Mouse (Mus musculus) testis, postnatal 14 days (tissue): ENCODE data around the gene Pcnp.
"Not testable (repeated sequence)": the region's sequence is repeated elsewhere in the genome, so short reads cannot be mapped to it uniquely, and the experiment has no call there.

Experiments
- DNase-seq: peaks from one replicate; pipeline ENCODE4 v3.0.0; 2021; ENCODE audit warnings: low spot score

The Pcnp gene

GRCm38 (mm10) chr16:56029661-56030082 lies at the start of gene Pcnp:
Gene Pcnp, minus strand, starts transcription at chr16:56029739.
- DNase-seq = peak; percentile 97

- DNase-seq = no peak
Observed at GRCm38 (mm10) chr16:56076121-56076869, 46.8 kb upstream of the Pcnp start.

GRCm38 (mm10) chr16:56075222-56076111 lies 45.9 kb upstream of the Pcnp start:
- peak; percentile 87 for DNase-seq

DNA sequence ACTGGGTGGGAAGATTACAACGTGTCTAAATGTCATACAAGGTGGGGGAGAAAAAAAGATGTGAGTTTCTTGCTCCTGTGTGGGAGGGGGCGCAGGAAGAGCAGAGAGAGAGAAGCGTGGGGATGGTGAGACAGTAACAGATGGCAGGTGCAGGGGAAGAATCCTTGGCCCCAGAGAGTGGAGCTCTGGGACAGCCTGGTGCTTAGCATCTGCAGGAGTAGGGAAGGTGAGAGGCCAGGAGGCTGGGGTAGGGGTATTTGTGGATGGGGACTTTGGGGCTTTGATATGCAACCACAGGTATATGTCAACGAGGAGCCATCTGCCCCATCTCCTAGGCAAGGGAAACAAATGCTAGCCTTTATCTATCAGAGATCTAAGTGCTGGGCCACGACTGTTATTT lies 45.0 kb upstream of the Pcnp start:
- DNase-seq = no peak

- DNase-seq = no peak
Observed at GRCm38 (mm10) chr16:56074122-56074521, 44.6 kb upstream of the Pcnp start.

DNA sequence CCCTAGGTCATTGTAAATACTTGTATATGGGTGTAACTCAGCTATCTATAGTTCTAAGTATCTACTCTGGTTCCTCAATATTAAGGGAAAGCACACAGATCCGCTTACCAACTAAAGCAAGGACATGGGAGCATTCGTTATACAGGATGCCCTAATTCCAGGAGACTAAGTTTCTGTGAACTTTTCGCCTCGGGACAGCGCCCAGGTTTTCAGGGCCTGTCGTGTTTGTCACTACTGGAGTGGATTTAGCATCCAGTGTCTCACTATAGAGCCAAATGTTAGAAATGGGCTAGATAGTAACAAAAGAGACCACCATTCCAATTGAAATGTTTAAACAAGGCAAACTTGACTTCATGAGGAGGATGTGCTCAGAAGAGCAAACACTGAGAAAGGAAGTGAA lies 43.6 kb upstream of the Pcnp start:
- not testable (repeated sequence) for DNase-seq

DNA sequence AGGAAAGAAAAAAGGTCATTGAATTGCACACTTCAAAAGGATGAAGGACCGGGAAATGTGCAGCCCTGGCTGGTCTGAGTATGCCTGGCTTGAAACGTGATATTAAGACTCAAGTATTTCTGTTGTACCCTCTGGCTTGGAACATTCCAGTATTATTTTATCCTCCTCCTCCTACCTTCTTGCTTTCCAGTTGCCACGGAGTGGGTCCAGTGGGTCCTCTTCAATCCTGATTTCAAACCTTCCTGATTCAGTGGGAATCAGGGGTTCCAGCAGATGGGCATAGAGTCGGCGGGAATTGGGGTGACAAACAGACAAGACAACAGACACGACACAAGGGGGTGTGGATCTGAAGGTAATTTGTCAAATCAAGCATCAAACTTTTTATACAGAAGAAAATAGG lies 43.0 kb upstream of the Pcnp start:
- no peak for DNase-seq

GRCm38 (mm10) chr16:56071317-56072232 lies 42.0 kb upstream of the Pcnp start:
- DNase-seq = no peak

GRCm38 (mm10) chr16:56068523-56069070 lies 39.1 kb upstream of the Pcnp start:
- no peak for DNase-seq

GRCm38 (mm10) chr16:56066113-56066512 lies 36.6 kb upstream of the Pcnp start:
- no peak for DNase-seq

GRCm38 (mm10) chr16:56064334-56064990 lies 34.9 kb upstream of the Pcnp start:
- peak; percentile 30 for DNase-seq

GRCm38 (mm10) chr16:56062981-56063380 lies 33.4 kb upstream of the Pcnp start:
- no peak for DNase-seq

GRCm38 (mm10) chr16:56061995-56062594 lies 32.6 kb upstream of the Pcnp start:
- no peak for DNase-seq

DNA sequence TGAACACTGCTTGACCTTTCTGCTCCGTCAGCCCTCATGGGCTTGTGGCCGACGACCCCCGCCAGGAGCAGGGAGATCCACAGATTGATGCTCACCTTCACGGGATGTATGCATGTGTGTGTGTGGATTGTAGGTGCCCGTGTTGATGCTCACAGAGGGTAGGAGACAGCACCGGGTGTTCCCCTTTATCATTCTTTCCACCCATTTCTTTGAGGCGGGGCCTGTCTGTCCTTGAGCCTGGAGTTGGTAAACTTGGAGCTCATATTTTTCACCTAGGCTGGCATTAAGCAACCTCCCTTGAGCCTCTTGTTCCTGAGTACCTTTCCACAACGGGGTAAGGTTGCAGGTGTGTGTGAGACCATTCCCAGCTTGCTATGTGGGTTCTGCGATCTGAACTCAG lies 28.6 kb upstream of the Pcnp start:
- DNase-seq = no peak

DNA sequence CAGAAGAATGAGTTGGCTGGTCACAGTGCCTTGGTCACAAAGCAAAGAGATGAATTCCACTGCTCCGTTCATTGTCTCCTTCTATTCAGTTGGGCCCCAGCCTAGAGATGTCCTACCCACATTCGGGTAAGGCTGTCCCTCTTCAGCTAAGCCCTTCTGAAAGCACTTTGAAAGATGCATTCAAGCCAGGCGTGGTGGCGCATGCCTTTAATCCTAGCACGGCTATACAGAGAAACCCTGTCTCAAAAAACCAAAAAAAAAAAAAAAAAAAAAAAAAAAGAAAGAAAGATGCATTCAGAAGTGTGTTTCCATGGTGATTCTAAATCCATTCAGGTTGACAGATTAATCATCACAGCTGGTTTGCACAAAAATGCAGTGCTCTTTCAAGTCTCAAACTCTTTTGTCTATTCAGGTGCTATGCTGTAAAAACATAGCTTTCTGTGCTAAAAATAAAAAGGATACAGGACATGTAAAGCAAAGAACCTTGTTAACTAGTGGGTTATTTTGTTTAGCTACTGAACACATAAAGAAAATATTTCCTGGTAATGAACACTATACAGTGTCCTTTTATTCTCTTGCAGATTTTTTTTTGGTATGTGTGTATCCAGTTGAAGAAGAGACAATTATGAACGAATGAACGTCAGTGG lies 27.5 kb upstream of the Pcnp start:
- DNase-seq = no peak

DNA sequence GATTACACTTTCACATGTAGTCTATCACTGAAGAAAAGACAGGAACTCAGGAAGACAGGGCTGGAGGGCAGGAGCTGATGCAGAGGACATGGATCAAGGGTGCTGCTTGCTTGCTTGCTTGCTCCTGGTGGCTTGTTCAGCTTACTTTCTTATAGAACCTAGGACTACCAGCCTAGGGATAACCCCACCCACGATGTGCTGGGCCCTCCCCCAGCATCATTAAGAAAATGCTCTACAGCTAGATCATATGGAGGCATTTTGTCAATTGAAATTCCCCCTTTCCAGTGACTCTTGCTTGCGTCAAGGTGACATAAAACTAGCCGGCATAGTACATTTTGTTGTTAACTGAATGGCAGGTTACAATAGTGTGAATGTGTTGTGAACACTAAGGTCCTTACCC lies 26.4 kb upstream of the Pcnp start:
- no peak for DNase-seq

- DNase-seq = not testable (repeated sequence)
Observed at GRCm38 (mm10) chr16:56048038-56048437, 18.5 kb upstream of the Pcnp start, which contains the start of gene Senp7. Gene Senp7, plus strand, starts transcription at chr16:56048338.

DNA sequence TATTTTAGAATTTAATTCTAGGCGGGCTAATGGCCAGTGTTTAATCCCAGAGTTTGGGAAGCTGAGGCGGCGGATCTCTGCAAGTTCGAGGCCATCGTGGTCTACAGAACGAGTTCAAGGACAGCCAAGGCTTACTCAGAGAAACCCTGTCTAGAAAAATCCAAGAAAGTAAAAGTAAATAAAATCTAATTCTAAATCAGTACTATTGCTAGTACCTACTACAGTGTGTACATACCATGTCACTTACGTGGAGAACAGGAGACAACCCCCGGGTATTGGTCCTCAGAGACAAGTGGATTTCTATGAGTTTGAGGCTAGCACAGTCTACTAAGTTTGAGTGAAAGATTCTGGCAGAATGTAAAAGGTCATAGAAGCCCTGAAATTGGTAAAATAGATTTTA lies 8.6 kb upstream of the Pcnp start:
- DNase-seq = no peak

DNA sequence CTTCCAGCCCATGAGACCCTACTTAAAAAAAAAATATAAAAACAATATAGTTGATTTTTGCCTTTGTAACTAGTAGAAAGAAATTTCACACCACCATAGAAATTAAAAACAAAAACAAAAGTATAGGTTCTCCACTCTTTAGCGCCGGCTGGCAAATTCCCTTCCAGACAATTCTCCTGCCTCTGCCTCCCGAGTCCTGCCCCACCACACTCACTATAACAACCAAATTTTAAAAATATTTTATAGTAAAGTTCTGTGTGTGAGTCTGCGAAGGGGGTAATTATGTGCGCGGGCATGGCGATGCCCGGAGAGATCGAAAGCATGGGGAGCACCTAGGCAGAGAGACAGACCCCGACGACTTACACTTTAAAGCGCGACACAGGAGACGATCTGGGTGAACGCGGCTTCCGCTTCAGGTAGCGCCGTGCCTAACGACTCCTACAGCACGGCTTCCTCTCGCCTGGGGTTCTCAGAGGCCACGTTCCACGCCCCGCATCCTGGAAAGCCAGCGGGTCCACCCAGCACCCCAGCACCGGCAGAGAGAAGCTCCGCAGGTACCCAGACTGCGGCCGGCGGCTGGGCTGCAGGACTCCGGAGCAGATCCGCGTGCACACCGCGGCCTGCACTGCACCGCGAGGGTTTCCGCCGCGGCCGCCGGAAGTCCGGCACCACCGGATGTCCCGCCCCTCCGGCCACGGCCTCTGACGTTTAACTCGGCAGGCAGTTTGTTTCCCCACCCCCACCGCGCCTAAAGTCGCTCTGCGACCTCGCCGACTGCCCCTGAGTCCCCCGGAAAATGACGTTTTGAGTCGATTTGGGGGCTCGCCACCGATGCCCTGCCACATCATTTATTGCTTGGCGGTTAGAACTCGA lies 7.8 kb upstream of the Pcnp start, which contains the start of gene Trmt10c:
Gene Trmt10c, minus strand, starts transcription at position 682 of the 873 bp plus-strand sequence.
- peak; percentile 92 for DNase-seq
